Mouse (Mus musculus): ENCODE data around the gene Col26a1.

- no peak for TF ChIP-seq CTCF (IDR thresholded peaks at IDR 0.05; ENCODE audit: insufficient read depth, low read length)
- no peak for TF ChIP-seq POLR2A (IDR thresholded peaks at IDR 0.05; ENCODE audit: borderline replicate concordance, extremely low read depth, low read depth, low read length)
Measured at GRCm38 (mm10) chr5:136882055-136882787, 788 bp downstream of the Col26a1 start.
